Mouse (Mus musculus): ENCODE measurements around the gene Pla2g12b. TPM values are rescaled to one million over a fixed set of nuclear protein-coding genes. Genes with fewer than 3 reads are reported as not detected.
"Not testable (repeated sequence)": the region's sequence is repeated elsewhere in the genome, so short reads cannot be mapped to it uniquely, and the experiment has no call there.

Gene Pla2g12b
- polyA plus RNA-seq, 1 experiment, result 0.41 TPM

DNA sequence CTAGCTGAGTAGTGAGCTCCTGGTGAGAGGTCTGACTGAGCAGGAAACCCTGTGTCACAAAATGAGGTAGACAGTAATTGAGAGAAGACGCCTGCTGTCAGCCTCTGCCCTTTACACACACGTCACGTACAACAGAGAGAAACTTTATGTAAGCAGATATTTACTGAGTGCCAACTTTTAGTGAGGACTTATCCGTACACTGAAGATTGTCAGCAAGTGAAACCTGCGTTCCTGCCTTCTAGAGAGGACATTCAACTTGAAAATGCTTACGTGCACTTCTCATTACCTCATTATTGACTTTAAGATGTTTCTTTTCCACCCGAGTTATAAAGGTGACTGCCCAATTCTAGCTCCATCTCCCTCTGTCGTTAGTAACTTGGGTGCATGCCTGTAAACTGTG, 34.7 kb upstream of the Pla2g12b start:
- H3K4me1 ChIP-seq (ENCODE audit: control insufficient read depth, insufficient read depth, low read length), result peaks cover 9% of the 10 kb centered on the region
- TF ChIP-seq POLR2A (IDR thresholded peaks at IDR 0.05; ENCODE audit: borderline replicate concordance, extremely low read depth, low read depth, low read length) (no peak), CTCF (IDR thresholded peaks at IDR 0.05; ENCODE audit: insufficient read depth, low read length) (no peak)
- DNase-seq, result peak; percentile 28
- no peak overlapping the region for H3K4me3 ChIP-seq (replicated peaks; ENCODE audit: extremely low read depth, low read depth, low read length)
- WGBS, result 71% methylated on average over 8 of the region's 8 CpGs

DNA sequence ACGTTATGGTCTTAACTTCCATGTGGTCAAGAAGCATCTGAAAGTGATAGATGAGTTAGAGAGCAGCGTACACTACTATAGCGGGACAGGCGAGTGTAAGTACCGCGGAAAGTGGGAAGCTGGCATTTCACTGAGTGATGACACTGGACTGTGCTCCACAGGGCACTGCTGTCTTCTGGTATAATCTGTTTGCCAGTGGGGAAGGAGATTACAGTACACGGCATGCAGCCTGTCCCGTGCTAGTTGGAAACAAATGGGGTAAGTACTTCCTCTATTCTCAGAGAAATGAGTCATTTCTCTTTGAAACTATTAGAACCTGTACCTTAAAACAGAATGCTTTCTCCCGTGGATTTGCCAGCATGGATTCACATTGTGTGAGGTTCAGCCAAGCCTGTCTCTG, 34.0 kb upstream of the Pla2g12b start:
- Histone ChIP-seq H3K4me1 (ENCODE audit: control insufficient read depth, insufficient read depth, low read length) (peaks cover 6% of the 10 kb centered on the region), H3K4me3 (replicated peaks; ENCODE audit: extremely low read depth, low read depth, low read length) (no peak overlapping the region)
- DNase-seq, result no peak
- WGBS, result 79% methylated on average over 9 of the region's 9 CpGs
- TF ChIP-seq POLR2A (IDR thresholded peaks at IDR 0.05; ENCODE audit: borderline replicate concordance, extremely low read depth, low read depth, low read length), result no peak
- no peak for TF ChIP-seq CTCF (IDR thresholded peaks at IDR 0.05; ENCODE audit: insufficient read depth, low read length)

DNA sequence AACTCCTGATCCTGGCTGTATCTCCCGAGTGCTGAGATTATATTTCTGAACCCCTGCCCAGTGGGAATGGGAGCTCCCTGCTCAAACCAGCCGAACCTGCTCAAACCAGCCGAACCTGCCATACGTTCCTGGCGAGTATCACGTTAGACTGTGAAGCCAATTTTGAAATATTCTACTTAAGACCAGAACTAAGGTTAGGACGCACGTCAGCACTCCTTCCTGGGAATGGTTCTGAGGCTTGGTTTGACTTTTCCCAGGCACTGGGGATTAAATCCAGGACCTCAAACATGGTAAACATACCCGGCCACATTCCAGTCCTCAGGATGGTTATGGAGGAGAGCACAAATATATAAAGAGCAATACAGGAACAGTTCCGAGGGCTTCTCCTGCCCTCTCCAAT, 25.6 kb upstream of the Pla2g12b start:
- WGBS, result 70% methylated on average over 10 of the region's 10 CpGs
- DNase-seq, result no peak
- Histone ChIP-seq H3K4me1 (ENCODE audit: control insufficient read depth, insufficient read depth, low read length) (no peaks in the 10 kb centered on the region; the same call in 1 of the 2 replicates), H3K4me3 (replicated peaks; ENCODE audit: extremely low read depth, low read depth, low read length) (no peak overlapping the region)
- TF ChIP-seq CTCF (IDR thresholded peaks at IDR 0.05; ENCODE audit: insufficient read depth, low read length), result no peak
- TF ChIP-seq POLR2A (IDR thresholded peaks at IDR 0.05; ENCODE audit: borderline replicate concordance, extremely low read depth, low read depth, low read length), result no peak

DNA sequence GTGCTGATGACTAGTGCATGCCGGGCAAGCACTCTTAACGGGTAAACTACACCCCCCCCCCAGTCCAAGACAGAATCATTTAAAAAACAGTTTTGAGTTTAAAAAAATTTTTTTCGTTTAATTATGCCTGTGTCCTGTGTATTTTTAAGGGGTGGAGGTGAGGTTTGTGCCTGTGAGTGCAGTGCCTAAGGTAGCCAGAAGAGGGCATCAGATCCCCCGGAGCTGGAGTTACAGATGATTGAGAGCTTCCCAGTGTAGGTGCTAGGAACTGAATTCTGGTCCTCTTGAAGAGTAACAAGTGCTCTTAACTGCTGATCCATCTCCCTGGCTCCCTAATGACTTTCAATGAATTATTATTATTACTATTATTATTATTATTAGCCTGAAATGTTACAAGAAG, 24.7 kb upstream of the Pla2g12b start:
- DNase-seq, result no peak
- WGBS, result 92% methylated on average over 4 of the region's 4 CpGs
- H3K4me1 ChIP-seq (ENCODE audit: control insufficient read depth, insufficient read depth, low read length), result no peaks in the 10 kb centered on the region; the same call in 1 of the 2 replicates
- no peak overlapping the region for H3K4me3 ChIP-seq (replicated peaks; ENCODE audit: extremely low read depth, low read depth, low read length)
- TF ChIP-seq POLR2A (IDR thresholded peaks at IDR 0.05; ENCODE audit: borderline replicate concordance, extremely low read depth, low read depth, low read length) (no peak), CTCF (IDR thresholded peaks at IDR 0.05; ENCODE audit: insufficient read depth, low read length) (no peak)

DNA sequence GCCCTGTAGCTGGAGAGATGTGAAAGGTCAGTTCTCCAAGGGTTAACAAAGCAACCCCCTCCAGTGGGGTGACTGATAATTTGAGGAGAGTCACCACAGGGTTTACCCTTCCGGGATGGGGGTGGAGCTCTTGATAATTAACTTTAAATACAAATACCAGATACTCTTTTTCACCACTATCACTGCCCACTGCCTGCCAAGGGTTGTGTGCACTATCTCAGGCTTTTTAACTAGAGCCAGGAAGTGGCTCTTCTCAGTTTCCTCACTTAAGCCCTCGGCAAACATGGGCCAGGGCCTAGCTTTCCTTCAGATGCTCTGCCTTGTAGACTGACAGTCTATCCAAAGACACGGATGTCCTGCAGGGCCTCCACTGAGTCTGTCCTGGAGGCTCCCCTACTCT, 23.5 kb upstream of the Pla2g12b start:
- 18% methylated on average over 3 of the region's 3 CpGs for WGBS
- no peaks in the 10 kb centered on the region; the same call in 1 of the 2 replicates for H3K4me1 ChIP-seq (ENCODE audit: control insufficient read depth, insufficient read depth, low read length)
- TF ChIP-seq POLR2A (IDR thresholded peaks at IDR 0.05; ENCODE audit: borderline replicate concordance, extremely low read depth, low read depth, low read length) (no peak), CTCF (IDR thresholded peaks at IDR 0.05; ENCODE audit: insufficient read depth, low read length) (no peak)
- no peak for DNase-seq
- no peak overlapping the region for H3K4me3 ChIP-seq (replicated peaks; ENCODE audit: extremely low read depth, low read depth, low read length)

DNA sequence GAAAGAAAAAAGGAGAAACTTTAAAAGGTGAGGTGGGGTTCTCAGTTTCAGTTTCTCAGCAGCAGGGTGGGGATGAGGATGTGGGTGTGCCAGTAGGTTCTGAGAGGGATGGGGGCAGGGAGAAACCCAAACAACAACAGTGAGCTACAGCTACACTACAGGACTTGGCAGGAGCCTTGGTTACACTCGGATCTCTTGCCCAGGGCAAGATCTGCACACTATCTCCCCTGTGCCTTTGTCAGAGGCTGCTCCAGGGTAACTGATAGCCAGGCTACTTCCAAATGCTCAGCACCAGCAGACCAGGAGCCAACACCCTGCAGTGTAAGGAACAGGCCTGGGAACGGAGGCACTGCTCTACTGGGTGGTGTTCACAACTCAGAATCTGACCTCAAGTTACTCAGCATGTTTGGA, 23.0 kb upstream of the Pla2g12b start:
- Histone ChIP-seq H3K4me3 (replicated peaks; ENCODE audit: extremely low read depth, low read depth, low read length) (no peak overlapping the region), H3K4me1 (ENCODE audit: control insufficient read depth, insufficient read depth, low read length) (no peaks in the 10 kb centered on the region; the same call in 1 of the 2 replicates)
- no peak for TF ChIP-seq POLR2A (IDR thresholded peaks at IDR 0.05; ENCODE audit: borderline replicate concordance, extremely low read depth, low read depth, low read length)
- TF ChIP-seq CTCF (IDR thresholded peaks at IDR 0.05; ENCODE audit: insufficient read depth, low read length), result no peak
- no peak for DNase-seq
- WGBS, result 51% methylated on average over 2 of the region's 2 CpGs

DNA sequence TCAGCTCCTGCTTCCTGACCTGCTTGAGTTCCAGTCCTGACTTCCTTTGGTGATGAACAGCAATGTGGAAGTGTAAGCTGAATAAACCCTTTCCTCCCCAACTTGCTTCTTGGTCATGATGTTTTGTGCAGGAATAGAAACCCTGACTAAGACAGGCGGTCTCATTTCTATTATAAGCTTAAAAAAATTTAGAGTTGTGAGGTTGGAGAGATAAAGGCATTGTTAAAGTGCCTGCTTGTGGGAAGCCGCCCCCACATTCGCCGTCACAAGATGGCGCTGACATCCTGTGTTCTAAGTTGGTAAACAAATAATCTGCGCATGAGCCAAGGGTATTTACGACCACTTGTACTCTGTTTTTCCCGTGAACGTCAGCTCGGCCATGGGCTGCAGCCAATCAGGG, 21.9 kb upstream of the Pla2g12b start:
- H3K4me1 ChIP-seq (ENCODE audit: control insufficient read depth, insufficient read depth, low read length); H3K4me3 ChIP-seq (replicated peaks; ENCODE audit: extremely low read depth, low read depth, low read length); DNase-seq: not testable (repeated sequence)
- WGBS, result 94% methylated on average over 6 of the region's 10 CpGs

DNA sequence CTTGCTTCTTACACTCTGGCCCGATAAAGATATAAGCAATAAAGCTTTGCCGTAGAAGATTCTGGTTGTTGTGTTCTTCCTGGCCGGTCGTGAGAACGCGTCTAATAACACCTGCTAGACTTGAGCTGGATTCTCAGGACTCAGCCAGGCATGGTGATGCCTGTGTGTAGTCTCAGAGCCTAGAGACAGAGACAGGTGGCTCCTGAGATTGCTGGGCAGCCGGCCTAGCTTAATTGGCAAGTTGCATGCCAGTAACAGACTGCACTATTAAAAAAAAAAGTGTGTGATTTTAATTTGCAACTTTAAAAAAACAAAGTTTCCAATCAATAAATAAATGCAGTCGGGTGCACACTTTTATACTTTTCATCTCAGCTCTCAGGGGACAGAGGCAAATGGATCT, 16.5 kb upstream of the Pla2g12b start:
- Histone ChIP-seq H3K4me3 (replicated peaks; ENCODE audit: extremely low read depth, low read depth, low read length) (no peak overlapping the region), H3K4me1 (ENCODE audit: control insufficient read depth, insufficient read depth, low read length) (no peaks in the 10 kb centered on the region)
- TF ChIP-seq CTCF (IDR thresholded peaks at IDR 0.05; ENCODE audit: insufficient read depth, low read length) (no peak), POLR2A (IDR thresholded peaks at IDR 0.05; ENCODE audit: borderline replicate concordance, extremely low read depth, low read depth, low read length) (no peak)
- no peak for DNase-seq
- 88% methylated on average over 8 of the region's 8 CpGs for WGBS

DNA sequence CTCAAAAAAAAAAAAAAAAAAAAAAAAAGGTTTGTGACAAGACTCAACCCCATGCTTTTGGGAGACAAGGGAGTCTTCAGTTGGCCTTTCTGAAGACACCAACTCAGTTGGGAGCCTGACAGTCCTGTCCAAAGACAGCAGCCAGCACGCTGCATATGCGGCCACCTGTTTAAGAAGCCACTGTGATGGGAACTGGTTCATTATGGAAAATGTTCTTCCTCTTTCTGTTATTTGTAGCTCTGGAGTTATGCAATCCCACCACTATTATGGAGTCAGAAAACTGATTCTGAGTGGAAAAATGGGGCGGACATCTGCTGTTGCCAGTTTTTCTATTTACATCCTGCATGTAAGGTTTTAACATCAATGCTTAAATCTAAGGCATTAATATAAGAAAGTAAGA, 13.8 kb upstream of the Pla2g12b start:
- DNase-seq, result no peak
- no peak for TF ChIP-seq POLR2A (IDR thresholded peaks at IDR 0.05; ENCODE audit: borderline replicate concordance, extremely low read depth, low read depth, low read length)
- no peak for TF ChIP-seq CTCF (IDR thresholded peaks at IDR 0.05; ENCODE audit: insufficient read depth, low read length)
- H3K4me1 ChIP-seq (ENCODE audit: control insufficient read depth, insufficient read depth, low read length), result no peaks in the 10 kb centered on the region
- 92% methylated on average over 3 of the region's 3 CpGs for WGBS
- H3K4me3 ChIP-seq (replicated peaks; ENCODE audit: extremely low read depth, low read depth, low read length), result no peak overlapping the region

DNA sequence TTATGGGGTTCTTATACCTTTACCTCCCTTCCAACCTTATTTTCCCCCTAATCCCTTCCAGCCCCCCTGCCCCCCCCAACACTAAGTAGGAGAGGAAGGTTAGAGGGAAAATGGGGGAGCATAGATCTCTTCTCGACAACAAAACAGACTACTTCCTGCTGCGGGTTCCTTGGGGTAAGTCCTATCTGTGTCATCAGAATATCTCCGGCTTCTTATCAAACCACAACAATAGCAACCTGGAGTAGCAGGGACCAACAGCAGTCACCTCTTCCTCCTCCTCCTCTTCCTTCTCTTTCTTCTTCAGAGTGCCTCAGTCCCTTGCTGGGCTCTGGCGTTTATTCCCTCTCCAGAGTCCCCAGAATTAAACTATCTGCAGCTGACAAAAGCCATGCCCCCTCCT, 11.6 kb upstream of the Pla2g12b start:
- H3K4me1 ChIP-seq (ENCODE audit: control insufficient read depth, insufficient read depth, low read length), result no peaks in the 10 kb centered on the region
- DNase-seq, result no peak
- WGBS, result 29% methylated on average over 4 of the region's 4 CpGs
- no peak for TF ChIP-seq POLR2A (IDR thresholded peaks at IDR 0.05; ENCODE audit: borderline replicate concordance, extremely low read depth, low read depth, low read length)
- TF ChIP-seq CTCF (IDR thresholded peaks at IDR 0.05; ENCODE audit: insufficient read depth, low read length), result no peak
- H3K4me3 ChIP-seq (replicated peaks; ENCODE audit: extremely low read depth, low read depth, low read length), result no peak overlapping the region

DNA sequence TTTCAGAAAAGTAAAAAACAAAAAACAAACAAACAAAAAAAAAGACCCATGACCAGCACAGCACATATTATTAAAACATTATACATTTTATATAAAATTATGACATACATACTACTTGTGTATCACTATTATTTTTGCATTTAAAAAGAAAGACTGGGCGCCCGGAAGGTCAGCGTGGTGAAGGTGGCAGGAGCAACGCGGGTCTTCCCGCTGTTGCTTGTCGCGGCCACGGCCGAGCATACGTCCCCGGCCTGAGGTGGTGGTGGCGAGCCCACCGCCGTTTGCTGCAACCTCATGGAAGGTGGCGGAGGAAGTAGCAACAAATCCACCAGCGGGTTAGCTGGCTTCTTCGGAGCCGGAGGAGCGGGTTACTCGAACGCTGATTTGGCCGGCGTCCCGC, 8.0 kb upstream of the Pla2g12b start, which contains the start of gene Gm10273:
Gm10273 (plus strand) TSS at position 172 of the 400 bp plus-strand sequence.
- not testable (repeated sequence) for H3K4me3 ChIP-seq (replicated peaks; ENCODE audit: extremely low read depth, low read depth, low read length); DNase-seq; H3K4me1 ChIP-seq (ENCODE audit: control insufficient read depth, insufficient read depth, low read length)
- 92% methylated on average over 13 of the region's 25 CpGs for WGBS
